Mouse (Mus musculus): ENCODE measurements at regions not wholly inside any gene's neighbourhood (a gene's known extent, or its start where the extent isn't known, plus 50 kb on each side); places are given as distances from the start of the nearest gene placed in this dataset.

DNA sequence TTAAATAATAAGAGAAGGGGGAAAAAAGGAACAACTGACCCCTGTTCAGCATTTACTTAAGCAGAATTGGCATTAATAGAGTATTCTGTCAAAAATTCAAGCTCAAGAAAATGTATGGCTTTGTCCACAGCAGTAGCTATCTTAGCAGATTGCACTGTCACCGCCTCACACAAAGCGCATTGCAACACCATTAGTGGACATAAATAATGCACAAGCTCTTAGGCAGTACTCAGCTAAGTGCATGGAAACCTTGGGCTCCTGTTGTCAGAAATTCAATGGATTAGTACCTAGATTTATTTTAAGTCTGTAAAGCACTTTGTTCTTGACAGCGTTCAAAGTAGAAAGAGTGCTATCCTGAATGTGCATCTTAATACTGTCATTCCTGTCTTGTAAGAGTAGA, 811.1 kb upstream of the Klhl1 start:
- TF ChIP-seq CTCF (conservative IDR thresholded peaks at IDR 0.05; ENCODE audit: low read length) (no peak), NANOG (IDR thresholded peaks at IDR 0.05; ENCODE audit: borderline replicate concordance, low read length) (no peak)
